Mouse (Mus musculus): ENCODE results near the gene Cds1. TPM values are rescaled to one million over a fixed set of nuclear protein-coding genes. Genes with fewer than 3 reads are reported as not detected.

The Cds1 gene
- total and polyA plus RNA-seq, 2 experiments from 2014 or later, result 9.6 to 13.5 TPM

DNA sequence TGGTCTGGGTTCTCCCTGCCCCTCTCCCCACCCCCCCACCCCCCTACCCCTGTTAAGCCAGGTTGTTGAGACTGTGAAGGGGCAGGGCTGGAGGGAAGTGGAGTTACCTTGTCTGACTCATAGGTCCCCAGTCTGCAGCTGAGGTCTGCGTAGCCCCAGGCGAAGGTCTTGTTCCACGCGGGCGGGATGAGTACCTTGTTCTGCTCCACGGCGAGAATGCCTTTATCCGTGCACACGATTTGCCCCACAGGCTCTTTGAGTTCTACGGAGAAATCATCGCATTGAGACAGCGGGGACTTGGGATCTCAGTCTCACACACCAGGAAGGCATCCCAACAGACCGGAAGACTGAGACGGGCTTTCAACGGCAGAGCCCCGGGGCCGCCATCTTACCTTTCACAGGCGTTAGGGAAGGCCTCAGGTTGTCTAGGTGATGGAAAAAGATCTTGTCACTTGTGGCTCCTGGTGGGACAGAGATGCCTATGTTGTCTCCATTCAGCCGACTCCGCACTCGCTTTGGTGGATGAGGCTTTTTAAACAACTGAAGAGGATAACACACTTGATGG, 87.3 kb downstream of the Cds1 start:
- no peak overlapping the region for H3K4me3 ChIP-seq (ENCODE audit: low read depth, low read length)
- DNase-seq (no peak), ATAC-seq (no peak)
- H3K9me3 ChIP-seq (ENCODE audit: low read length), result no peaks in the 10 kb centered on the region
- H3K36me3 ChIP-seq (ENCODE audit: insufficient read depth), result peaks cover 90% of the 10 kb centered on the region
- no peak overlapping the region for H3K9ac ChIP-seq
- H3K27ac ChIP-seq (ENCODE audit: low read depth, low read length), result no peak overlapping the region
- no peak for TF ChIP-seq CTCF (IDR thresholded peaks at IDR 0.05; ENCODE audit: low read depth)
- H3K27me3 ChIP-seq (ENCODE audit: insufficient read depth, low read length), result no peaks in the 10 kb centered on the region
- WGBS, result 95% methylated on average over 21 of the region's 21 CpGs
- no peak overlapping the region for H3K4me2 ChIP-seq (ENCODE audit: low read depth)
- H3K4me1 ChIP-seq (ENCODE audit: insufficient read depth), result no peaks in the 10 kb centered on the region

DNA sequence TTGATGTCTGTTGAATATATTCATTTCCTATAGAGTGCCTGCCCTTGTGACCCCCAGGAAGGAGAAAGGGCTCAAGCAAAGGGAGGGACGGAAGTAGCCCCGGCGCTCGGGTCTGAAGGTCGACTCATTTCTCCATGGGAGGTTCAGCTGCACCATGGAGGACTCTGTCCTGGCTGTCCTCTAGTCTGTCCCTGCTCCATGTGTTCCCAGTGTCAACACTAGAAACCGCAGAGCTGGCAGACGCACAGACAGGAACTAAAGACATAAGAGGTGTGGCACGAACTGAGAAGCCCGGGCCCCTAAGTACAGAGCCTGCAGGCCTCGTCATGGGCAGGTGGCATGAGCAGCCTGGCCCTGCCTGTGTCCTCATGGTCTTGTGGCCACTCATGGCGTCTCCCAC, 89.2 kb downstream of the Cds1 start:
- H3K4me3 ChIP-seq (ENCODE audit: low read depth, low read length), result no peak overlapping the region
- TF ChIP-seq CTCF (IDR thresholded peaks at IDR 0.05; ENCODE audit: low read depth), result no peak
- H3K4me1 ChIP-seq (ENCODE audit: insufficient read depth), result no peaks in the 10 kb centered on the region
- H3K27me3 ChIP-seq (ENCODE audit: insufficient read depth, low read length), result no peaks in the 10 kb centered on the region
- peaks cover 88% of the 10 kb centered on the region for H3K36me3 ChIP-seq (ENCODE audit: insufficient read depth)
- DNase-seq (no peak), ATAC-seq (no peak)
- WGBS, result 93% methylated on average over 11 of the region's 11 CpGs
- H3K9ac ChIP-seq, result no peak overlapping the region
- H3K27ac ChIP-seq (ENCODE audit: low read depth, low read length), result no peak overlapping the region
- H3K9me3 ChIP-seq (ENCODE audit: low read length), result no peaks in the 10 kb centered on the region
- H3K4me2 ChIP-seq (ENCODE audit: low read depth), result no peak overlapping the region

DNA sequence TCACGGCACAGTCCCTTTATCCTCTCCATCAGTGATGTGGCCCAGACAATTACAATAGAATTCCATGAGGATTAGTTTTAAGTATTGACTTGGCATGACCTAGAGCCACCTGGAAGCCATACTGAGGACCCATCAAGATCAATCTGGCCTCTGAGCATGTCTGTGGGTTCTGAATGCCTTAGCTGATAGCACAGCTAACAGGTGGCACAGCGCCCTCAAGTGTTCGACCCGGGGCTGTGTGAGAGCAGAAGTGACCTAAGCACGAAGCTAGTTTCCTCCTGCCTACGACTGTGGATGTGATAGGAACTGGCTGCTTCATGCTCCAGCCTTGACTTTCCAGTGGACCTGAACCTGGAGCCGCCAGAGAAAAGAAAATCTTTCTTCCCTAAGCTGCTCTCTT, 89.7 kb downstream of the Cds1 start:
- no peak for DNase-seq
- peaks cover 87% of the 10 kb centered on the region for H3K36me3 ChIP-seq (ENCODE audit: insufficient read depth)
- no peak overlapping the region for H3K4me3 ChIP-seq (ENCODE audit: low read depth, low read length)

DNA sequence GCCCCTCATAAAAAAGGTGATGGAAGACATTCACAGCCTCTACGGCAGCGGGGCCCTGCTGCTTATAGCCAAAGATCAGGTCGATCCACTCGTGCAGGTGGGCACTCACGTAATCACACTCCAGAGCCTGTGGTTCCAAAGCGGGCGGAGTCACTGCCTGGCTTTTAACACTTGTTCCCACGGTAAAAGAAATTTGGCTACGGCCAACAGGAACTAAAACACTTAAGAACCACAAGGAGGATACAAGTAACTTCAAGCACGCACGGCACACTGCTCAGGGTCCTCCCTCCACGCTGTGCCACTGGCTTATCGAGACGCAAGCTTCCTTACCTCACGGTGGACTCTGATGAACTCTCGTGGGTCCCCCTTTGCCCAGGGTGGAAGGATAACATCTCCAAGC, 90.5 kb downstream of the Cds1 start:
- Histone ChIP-seq H3K4me3 (ENCODE audit: low read depth, low read length) (no peak overlapping the region), H3K27ac (ENCODE audit: low read depth, low read length) (no peak overlapping the region), H3K36me3 (ENCODE audit: insufficient read depth) (peaks cover 84% of the 10 kb centered on the region), H3K4me1 (ENCODE audit: insufficient read depth) (no peaks in the 10 kb centered on the region), H3K9me3 (ENCODE audit: low read length) (no peaks in the 10 kb centered on the region), H3K4me2 (ENCODE audit: low read depth) (no peak overlapping the region), H3K9ac (no peak overlapping the region), H3K27me3 (ENCODE audit: insufficient read depth, low read length) (no peaks in the 10 kb centered on the region)
- ATAC-seq, result no peak
- no peak for TF ChIP-seq CTCF (IDR thresholded peaks at IDR 0.05; ENCODE audit: low read depth)
- no peak for DNase-seq
- WGBS, result 96% methylated on average over 16 of the region's 16 CpGs

More for the DNA sequence above, 89.7 kb downstream of the Cds1 start:
- no peak for ATAC-seq
- no peaks in the 10 kb centered on the region for H3K4me1 ChIP-seq (ENCODE audit: insufficient read depth)
- TF ChIP-seq CTCF (IDR thresholded peaks at IDR 0.05; ENCODE audit: low read depth), result peak; percentile 12; the same call in 1 of the 2 replicates
- H3K27ac ChIP-seq (ENCODE audit: low read depth, low read length), result no peak overlapping the region
- H3K27me3 ChIP-seq (ENCODE audit: insufficient read depth, low read length), result no peaks in the 10 kb centered on the region
- H3K4me2 ChIP-seq (ENCODE audit: low read depth), result no peak overlapping the region
- 87% methylated on average over 7 of the region's 7 CpGs for WGBS
- H3K9me3 ChIP-seq (ENCODE audit: low read length), result no peaks in the 10 kb centered on the region
- H3K9ac ChIP-seq, result no peak overlapping the region

DNA sequence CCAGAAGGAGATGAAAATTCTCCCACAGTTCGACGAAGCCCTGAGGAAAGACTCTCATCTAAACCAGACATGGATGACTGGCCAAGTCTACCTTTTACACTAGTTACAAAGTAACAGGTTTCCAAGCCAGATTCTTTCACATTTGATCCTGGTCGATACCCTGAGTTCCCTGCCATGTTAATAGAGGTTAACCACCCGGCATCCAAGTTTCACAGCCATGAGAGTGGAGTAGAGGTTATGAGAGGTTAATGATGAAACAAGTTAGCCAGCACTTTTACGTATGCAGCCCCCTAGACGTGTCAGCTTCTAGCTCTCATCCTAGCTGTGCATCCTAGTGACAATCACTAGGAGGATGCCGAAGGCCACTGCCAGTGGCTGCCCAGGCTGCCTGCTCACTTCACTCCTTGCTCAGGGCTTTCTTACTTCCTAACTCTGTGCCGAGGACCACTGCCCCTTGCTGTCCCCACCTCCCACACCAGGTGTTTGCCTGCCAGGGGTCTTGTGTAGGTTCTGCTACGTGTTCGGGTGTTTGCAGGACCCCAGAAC, 94.0 kb downstream of the Cds1 start:
- TF ChIP-seq CTCF (IDR thresholded peaks at IDR 0.05; ENCODE audit: low read depth), result no peak
- H3K27ac ChIP-seq (ENCODE audit: low read depth, low read length), result no peak overlapping the region
- H3K4me2 ChIP-seq (ENCODE audit: low read depth), result no peak overlapping the region
- no peaks in the 10 kb centered on the region for H3K4me1 ChIP-seq (ENCODE audit: insufficient read depth)
- H3K9me3 ChIP-seq (ENCODE audit: low read length), result no peaks in the 10 kb centered on the region
- H3K27me3 ChIP-seq (ENCODE audit: insufficient read depth, low read length), result no peaks in the 10 kb centered on the region
- no peak overlapping the region for H3K9ac ChIP-seq
- ATAC-seq (no peak), DNase-seq (no peak)
- H3K4me3 ChIP-seq (ENCODE audit: low read depth, low read length), result no peak overlapping the region
- H3K36me3 ChIP-seq (ENCODE audit: insufficient read depth), result peaks cover 82% of the 10 kb centered on the region
- 87% methylated on average over 10 of the region's 10 CpGs for WGBS

DNA sequence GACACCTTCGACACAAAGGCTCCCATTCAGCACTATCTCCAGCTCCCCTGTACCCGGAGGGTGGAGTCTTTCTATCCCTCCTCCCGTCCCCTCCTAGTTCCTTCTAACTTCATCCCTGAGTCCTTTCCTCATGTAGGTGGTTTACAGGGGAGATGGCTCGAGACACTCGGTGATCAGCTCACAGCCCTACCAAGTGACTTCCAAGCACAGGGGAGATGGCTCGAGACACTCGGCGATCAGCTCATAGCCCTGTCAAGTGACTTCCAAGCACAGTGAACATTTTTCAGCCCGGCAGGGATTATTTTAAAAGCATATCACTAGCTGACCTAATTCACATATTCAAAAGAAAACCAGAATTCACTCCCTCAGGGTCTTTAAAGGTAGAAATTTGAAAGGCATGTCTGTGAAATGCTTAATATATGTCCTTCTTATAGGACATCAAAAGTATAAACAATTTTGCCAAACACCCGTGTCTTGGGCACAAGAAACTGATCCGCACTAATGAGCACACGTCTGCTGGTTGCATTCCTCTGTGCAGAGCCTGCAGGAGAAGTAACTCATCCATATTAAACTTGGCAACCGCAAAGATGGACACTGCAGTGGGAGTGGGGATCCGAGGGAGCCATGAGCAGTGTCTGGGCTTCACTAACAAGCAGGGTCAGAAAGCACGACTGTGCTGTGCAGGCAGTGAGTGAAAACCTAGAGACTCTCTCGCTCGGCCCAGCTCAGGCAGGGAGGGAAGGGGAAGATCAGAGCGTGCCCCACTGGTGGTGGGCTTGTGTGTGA, 97.0 kb downstream of the Cds1 start:
- H3K36me3 ChIP-seq (ENCODE audit: insufficient read depth), result peaks cover 83% of the 10 kb centered on the region
- no peaks in the 10 kb centered on the region for H3K27me3 ChIP-seq (ENCODE audit: insufficient read depth, low read length)
- 87% methylated on average over 18 of the region's 18 CpGs for WGBS
- no peak overlapping the region for H3K9ac ChIP-seq
- ATAC-seq (no peak), DNase-seq (no peak)
- H3K4me1 ChIP-seq (ENCODE audit: insufficient read depth), result no peaks in the 10 kb centered on the region
- H3K27ac ChIP-seq (ENCODE audit: low read depth, low read length), result no peak overlapping the region
- no peak overlapping the region for H3K4me3 ChIP-seq (ENCODE audit: low read depth, low read length)
- no peak overlapping the region for H3K4me2 ChIP-seq (ENCODE audit: low read depth)
- H3K9me3 ChIP-seq (ENCODE audit: low read length), result no peaks in the 10 kb centered on the region
- no peak for TF ChIP-seq CTCF (IDR thresholded peaks at IDR 0.05; ENCODE audit: low read depth)

DNA sequence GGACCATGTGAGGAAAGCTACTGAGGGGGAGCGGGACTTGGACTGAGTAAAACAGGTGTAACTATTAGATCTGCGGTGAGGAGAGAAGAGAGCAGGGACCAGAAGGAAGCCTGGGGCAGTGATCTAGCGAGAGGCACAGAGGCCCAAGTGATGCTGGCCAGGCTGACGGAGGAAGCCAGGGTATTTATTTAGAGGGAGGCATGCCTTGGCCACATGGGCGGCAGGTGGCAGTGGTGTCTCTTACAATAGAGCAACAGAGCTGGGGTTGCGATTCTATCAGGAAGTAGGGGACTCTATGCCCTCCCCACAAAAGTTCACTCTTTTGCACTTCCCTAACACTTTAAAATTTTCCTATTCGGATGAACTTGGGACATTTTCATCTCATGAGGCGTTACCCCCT, 97.7 kb downstream of the Cds1 start:
- no peak for TF ChIP-seq CTCF (IDR thresholded peaks at IDR 0.05; ENCODE audit: low read depth)
- WGBS, result 89% methylated on average over 8 of the region's 8 CpGs
- no peak overlapping the region for H3K4me2 ChIP-seq (ENCODE audit: low read depth)
- no peak overlapping the region for H3K9ac ChIP-seq
- no peaks in the 10 kb centered on the region for H3K27me3 ChIP-seq (ENCODE audit: insufficient read depth, low read length)
- no peaks in the 10 kb centered on the region for H3K9me3 ChIP-seq (ENCODE audit: low read length)
- DNase-seq, result no peak
- no peaks in the 10 kb centered on the region for H3K4me1 ChIP-seq (ENCODE audit: insufficient read depth)
- H3K27ac ChIP-seq (ENCODE audit: low read depth, low read length), result no peak overlapping the region
- H3K4me3 ChIP-seq (ENCODE audit: low read depth, low read length), result no peak overlapping the region
- H3K36me3 ChIP-seq (ENCODE audit: insufficient read depth), result peaks cover 80% of the 10 kb centered on the region
- ATAC-seq, result no peak
